Mouse (Mus musculus) small intestine, adult 2 months (tissue): Measurements from ENCODE around the gene Gpx4. TPM values are rescaled to one million over a fixed set of nuclear protein-coding genes. Genes with fewer than 3 reads are reported as not detected.
"Not testable (repeated sequence)": the region's sequence is repeated elsewhere in the genome, so short reads cannot be mapped to it uniquely, and the experiment has no call there.

ENCODE experiments used
- H3K27ac ChIP-seq: fragments of 200-500 bp; 2 replicates; pipeline ENCODE4 v1.5.1; 2012; ENCODE audit warnings: low read depth, low read length, control low read depth, inconsistent platforms; ENCODE audit not compliant: insufficient read depth
- H3K27me3 ChIP-seq: fragments of 200-500 bp; 2 replicates; pipeline ENCODE4 v1.6.1; 2012; ENCODE audit warnings: mild to moderate bottlenecking, moderate library complexity, low read length, inconsistent platforms; ENCODE audit not compliant: control insufficient read depth, insufficient read depth
- H3K36me3 ChIP-seq: fragments of 200-500 bp; 2 replicates; pipeline ENCODE4 v1.6.1; 2012; ENCODE audit warnings: mild to moderate bottlenecking, low read length, control low read depth, inconsistent platforms; ENCODE audit not compliant: control insufficient read depth, insufficient read depth
- H3K4me1 ChIP-seq: fragments of 200-500 bp; 2 replicates; pipeline ENCODE4 v1.6.1; 2012; ENCODE audit warnings: low read length, inconsistent platforms, mixed read lengths; ENCODE audit not compliant: control insufficient read depth, insufficient read depth, insufficient read length
- H3K4me3 ChIP-seq: fragments of 200-500 bp; 2 replicates; pipeline ENCODE4 v1.5.1; 2012; ENCODE audit warnings: low read depth, mild to moderate bottlenecking, control low read depth, inconsistent platforms, low read length, moderate library complexity
- CTCF ChIP-seq: fragments of 200-500 bp; IDR thresholded peaks from 2 replicates; pipeline ENCODE4 v1.5.1; 2012; ENCODE audit warnings: low read depth, mild to moderate bottlenecking, control low read depth, inconsistent platforms, low read length, moderate library complexity, mixed read lengths; ENCODE audit not compliant: insufficient replicate concordance, insufficient read length; ENCODE audit errors: extremely low read depth
- POLR2A ChIP-seq: fragments of 200-500 bp; IDR thresholded peaks from 2 replicates; pipeline ENCODE4 v1.6.1; 2012; ENCODE audit warnings: low read depth, mild to moderate bottlenecking, control low read depth, inconsistent platforms, low read length, moderate library complexity
- WGBS: fragments of 180-500 bp; shearing (Covaris S2); methylation state at CpG from one replicate; pipeline ENCODE4 v1.1.7; 2018; 5-methylcytosine and 5-hydroxymethylcytosine counted together
- polyA plus RNA-seq: library from polyadenylated mRNA; depleted of rRNA; stranded (reverse); fragments of >200 nt; gene quantifications from 2 replicates; pipeline ENCODE4 v1.2.3, GENCODE M21; 2012

Gpx4 gene
- polyA plus RNA-seq, 1 experiment = 646 TPM

DNA sequence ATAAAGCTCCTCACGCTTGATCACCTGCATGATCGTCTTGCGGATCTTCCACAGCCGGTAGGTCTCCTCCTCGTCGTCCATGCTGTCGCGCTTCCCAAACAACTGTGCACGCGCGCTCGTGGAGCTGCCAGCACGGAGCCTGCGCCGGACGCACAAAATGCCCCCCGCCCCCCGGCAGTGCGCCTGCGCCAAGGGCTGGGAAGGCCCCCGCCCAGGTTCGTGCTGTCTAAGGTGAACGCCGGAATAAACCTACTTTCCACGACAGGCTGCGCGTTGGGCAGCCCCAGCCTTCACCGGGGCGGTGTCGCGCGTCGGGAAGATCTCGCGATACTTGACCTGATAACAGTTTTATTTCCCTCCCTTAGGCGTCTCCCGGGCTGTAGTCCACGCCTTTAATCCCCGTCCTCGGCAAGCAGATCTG, 7.4 kb upstream of the Gpx4 start, which contains the start of gene Polr2e:
TSS of gene Polr2e (minus strand) at position 237 of the 421 bp plus-strand sequence.
- H3K4me3 ChIP-seq = peak within 1 kb of the TSS; percentile 85
- peak within 1 kb of the TSS; percentile 43; the same call in 1 of the 2 replicates for H3K27ac ChIP-seq
- TF ChIP-seq POLR2A (no peak; the same call in 1 of the 2 replicates), CTCF (no peak)
- H3K27me3 ChIP-seq = no peaks in the 10 kb centered on the region
- H3K36me3 ChIP-seq = peaks cover 27% of the 10 kb centered on the region
- H3K4me1 ChIP-seq = peaks cover 9% of the 10 kb centered on the region
- WGBS = under 1% methylated on average over 40 of the region's 40 CpGs

DNA sequence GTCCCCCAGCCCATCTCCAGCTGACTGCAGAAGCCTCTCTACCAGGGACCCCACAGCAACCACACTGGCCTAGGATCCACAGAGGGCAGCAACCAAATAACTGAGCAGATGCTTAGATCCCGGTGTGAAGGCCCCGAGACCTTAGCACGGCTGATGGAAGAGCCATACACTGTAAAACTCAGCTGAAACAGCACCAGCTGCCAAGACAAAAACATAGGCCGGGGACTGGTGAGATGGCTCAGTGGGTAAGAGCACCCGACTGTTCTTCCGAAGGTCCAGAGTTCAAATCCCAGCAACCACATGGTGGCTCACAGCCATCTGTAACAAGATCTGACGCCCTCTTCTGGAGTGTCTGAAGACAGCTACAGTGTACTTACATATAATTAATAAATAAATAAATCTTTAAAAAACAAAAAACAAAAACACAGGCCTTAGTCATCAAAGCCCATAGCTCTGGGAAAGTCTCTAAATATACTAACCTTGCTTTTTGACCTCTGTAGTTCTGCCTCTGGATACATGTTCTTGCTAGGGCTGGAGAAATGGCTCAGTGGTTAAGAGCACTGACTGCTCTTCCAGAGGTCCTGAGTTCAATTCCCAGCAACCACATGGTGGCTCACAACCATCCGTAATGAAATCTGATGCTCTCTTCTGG, 5.4 kb upstream of the Gpx4 start:
- not testable (repeated sequence) for H3K4me1 ChIP-seq, H3K27ac ChIP-seq, H3K27me3 ChIP-seq, H3K4me3 ChIP-seq
- WGBS = 85% methylated on average over 8 of the region's 8 CpGs
- peaks cover 14% of the 10 kb centered on the region for H3K36me3 ChIP-seq

DNA sequence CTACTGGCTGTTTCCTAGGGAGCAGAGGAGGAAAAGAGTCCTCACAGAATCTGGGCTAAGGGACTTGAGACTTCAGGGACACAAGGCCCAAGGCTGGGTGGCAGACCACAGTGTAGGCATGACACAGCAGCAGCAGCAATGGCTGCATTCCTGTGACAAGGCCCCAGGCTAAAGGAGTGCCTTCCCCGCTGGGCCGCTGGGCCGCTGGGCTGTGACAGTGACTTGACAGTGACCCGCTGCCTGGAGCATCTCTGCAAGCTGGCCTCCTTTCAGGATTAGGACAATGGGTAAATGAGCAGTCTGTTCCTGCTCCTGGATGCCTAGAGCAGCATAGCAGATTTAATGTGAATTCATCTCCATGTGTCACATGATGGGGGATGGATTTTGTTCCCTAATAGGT, 2.9 kb upstream of the Gpx4 start:
- Histone ChIP-seq H3K4me1 (no peaks in the 10 kb centered on the region), H3K36me3 (no peaks in the 10 kb centered on the region), H3K4me3 (no peak overlapping the region), H3K27ac (no peak overlapping the region), H3K27me3 (no peaks in the 10 kb centered on the region)
- TF ChIP-seq POLR2A (no peak), CTCF (no peak)
- WGBS = 89% methylated on average over 4 of the region's 4 CpGs

DNA sequence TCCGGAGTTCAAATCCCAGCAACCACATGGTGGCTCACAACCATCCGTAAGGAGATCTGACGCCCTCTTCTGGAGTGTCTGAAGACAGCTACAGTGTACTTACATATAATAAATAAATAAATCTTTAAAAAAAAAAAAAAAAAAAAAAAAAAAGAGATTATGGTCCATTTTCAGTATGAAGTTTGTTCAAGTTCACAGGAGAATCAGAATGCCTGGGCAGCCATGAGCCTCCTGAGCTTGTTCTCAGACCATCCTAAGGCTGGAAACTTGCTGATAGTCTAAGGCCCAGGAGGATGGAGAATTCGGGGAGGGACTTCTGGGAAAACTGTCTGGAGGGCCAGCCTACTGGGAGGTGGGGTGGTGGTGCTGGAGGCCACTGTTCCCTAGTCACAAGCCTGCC, 1.6 kb upstream of the Gpx4 start:
- H3K27me3 ChIP-seq, H3K36me3 ChIP-seq, H3K4me1 ChIP-seq, H3K27ac ChIP-seq, H3K4me3 ChIP-seq: not testable (repeated sequence)
- 83% methylated on average over 4 of the region's 4 CpGs for WGBS

DNA sequence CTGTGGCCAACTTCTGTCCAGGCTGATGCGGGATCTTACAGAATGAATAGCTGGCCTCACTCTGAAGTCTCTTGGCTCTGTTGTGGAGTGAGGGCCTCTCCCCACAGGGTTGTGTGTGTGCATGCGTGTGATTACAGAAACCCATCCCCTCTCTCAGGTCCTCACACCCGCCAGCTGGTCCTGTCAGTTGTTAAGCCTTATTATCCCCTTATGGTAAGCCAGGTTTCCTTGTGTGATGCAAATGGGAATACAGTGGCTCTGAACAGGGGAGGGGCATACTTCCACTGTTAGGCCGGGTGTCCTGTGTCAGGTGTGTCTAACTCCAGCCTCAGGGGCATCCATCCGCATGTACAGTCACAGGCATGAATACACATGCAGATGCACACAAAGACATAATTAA, 1.2 kb upstream of the Gpx4 start:
- Histone ChIP-seq H3K27ac (no peak overlapping the region), H3K4me1 (no peaks in the 10 kb centered on the region), H3K27me3 (no peaks in the 10 kb centered on the region), H3K4me3 (no peak overlapping the region), H3K36me3 (no peaks in the 10 kb centered on the region)
- WGBS = 96% methylated on average over 5 of the region's 5 CpGs
- TF ChIP-seq CTCF = no peak
- no peak for TF ChIP-seq POLR2A

DNA sequence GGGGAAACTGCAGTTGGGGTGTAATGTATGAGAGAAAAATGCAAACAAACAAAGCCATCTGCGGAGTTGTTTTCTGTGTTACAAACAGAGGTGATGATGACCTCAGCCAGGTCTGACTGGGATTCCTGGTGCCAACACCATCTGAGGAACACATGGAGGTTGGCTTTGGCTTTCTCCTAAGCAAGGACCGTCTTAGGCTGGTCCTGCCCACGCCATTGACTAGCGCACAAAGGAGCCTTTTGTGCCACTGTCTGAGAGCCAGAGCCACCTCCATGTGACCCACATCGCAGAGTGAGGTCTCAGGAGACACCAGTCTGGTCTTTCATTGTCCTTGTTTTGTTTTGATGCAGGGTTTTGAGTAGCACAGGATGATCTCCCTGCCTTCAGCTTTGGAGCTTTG, 1.4 kb downstream of the Gpx4 start:
- no peaks in the 10 kb centered on the region for H3K27me3 ChIP-seq
- no peak overlapping the region for H3K4me3 ChIP-seq
- no peaks in the 10 kb centered on the region for H3K36me3 ChIP-seq
- no peak overlapping the region; the same call in 1 of the 2 replicates for H3K27ac ChIP-seq
- TF ChIP-seq CTCF (no peak), POLR2A (no peak)
- H3K4me1 ChIP-seq = peaks cover 19% of the 10 kb centered on the region
- 69% methylated on average over 5 of the region's 5 CpGs for WGBS

DNA sequence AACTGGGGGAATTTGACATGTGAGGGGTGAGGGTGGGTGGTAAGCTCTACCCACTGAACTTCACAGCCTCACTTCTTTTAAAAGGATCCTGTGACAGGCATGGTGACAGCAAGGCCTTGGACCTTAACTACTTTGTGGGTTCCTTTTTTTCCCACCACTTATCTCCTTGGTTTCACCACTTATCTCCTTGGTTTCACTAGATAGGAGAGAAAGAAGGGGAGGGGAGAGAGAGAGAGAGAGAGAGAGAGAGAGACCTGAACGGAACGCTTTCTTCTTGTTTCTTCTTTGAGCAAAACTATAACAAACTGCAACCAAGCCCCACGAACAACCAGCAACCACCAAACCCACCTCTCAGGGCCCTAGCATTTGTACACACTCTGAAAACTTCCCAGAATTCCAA, 1.9 kb downstream of the Gpx4 start:
- TF ChIP-seq CTCF (no peak), POLR2A (no peak)
- Histone ChIP-seq H3K27me3 (no peaks in the 10 kb centered on the region), H3K27ac (no peak overlapping the region; the same call in 1 of the 2 replicates), H3K36me3 (no peaks in the 10 kb centered on the region), H3K4me3 (no peak overlapping the region), H3K4me1 (peaks cover 19% of the 10 kb centered on the region)
- whole genome bisulfite sequencing = 85% methylated on average over 3 of the region's 3 CpGs

DNA sequence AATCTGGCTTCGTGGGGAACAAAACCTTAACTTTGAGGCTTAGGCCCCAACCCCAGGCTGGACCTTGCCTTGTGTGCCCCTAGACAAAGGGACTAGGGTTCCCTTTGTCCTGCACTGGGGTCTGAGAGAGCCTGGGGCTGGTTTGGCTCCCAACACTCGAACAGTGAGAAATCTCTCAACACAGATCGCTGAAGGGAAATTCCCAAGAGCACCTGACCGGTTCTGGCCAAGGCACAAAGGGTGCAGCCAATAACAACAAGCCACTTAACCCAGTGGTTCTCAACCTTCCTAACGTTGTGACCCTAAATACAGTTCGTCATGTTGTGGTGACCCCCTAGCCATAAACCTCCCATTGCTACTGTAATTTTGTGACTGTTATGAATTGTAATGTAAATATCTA, 3.3 kb downstream of the Gpx4 start:
- TF ChIP-seq CTCF (no peak), POLR2A (no peak)
- Histone ChIP-seq H3K4me3 (no peak overlapping the region), H3K4me1 (peaks cover 19% of the 10 kb centered on the region), H3K27me3 (no peaks in the 10 kb centered on the region), H3K36me3 (no peaks in the 10 kb centered on the region), H3K27ac (no peak overlapping the region)
- WGBS = 68% methylated on average over 6 of the region's 6 CpGs
